Mouse (Mus musculus) G1E (cell line): ENCODE data around the gene Nhp2. TPM values are rescaled to one million over a fixed set of nuclear protein-coding genes. Genes with fewer than 3 reads are reported as not detected.

Source experiments
- ATAC-seq: 2 replicates; pipeline ENCODE4 v1.8.0; 2016; ENCODE audit warnings: mild to moderate bottlenecking; ENCODE audit not compliant: insufficient number of reproducible peaks, poor library complexity, low FRiP score, severe bottlenecking; ENCODE audit errors: extremely low read depth
- DNase-seq: peaks from one replicate; pipeline ENCODE4 v3.0.0; 2012; ENCODE audit warnings: low spot score
- H3K27me3 ChIP-seq: 2 replicates; pipeline ENCODE4 v1.6.1; 2012; ENCODE audit warnings: mild to moderate bottlenecking, low read length, inconsistent platforms; ENCODE audit not compliant: insufficient read depth
- H3K36me3 ChIP-seq: replicated peaks from 2 replicates; pipeline ENCODE3; 2012; ENCODE audit warnings: mild to moderate bottlenecking, inconsistent platforms
- H3K4me1 ChIP-seq: 2 replicates; pipeline ENCODE4 v1.6.1; 2012; ENCODE audit warnings: low read depth, low read length, inconsistent platforms, mixed read lengths; ENCODE audit not compliant: insufficient read depth
- H3K4me3 ChIP-seq: 2 replicates; pipeline ENCODE4 v1.5.1; 2012; ENCODE audit warnings: low read depth, mild to moderate bottlenecking, inconsistent platforms, low read length, moderate library complexity, mixed read lengths
- H3K9me3 ChIP-seq: replicated peaks from 2 replicates; pipeline ENCODE4 v1.6.1; 2012; ENCODE audit warnings: inconsistent platforms
- CTCF ChIP-seq: IDR thresholded peaks from 2 replicates; pipeline ENCODE4 v1.5.1; 2012; ENCODE audit warnings: low read depth, low read length, inconsistent platforms, mixed read lengths
- GATA1 ChIP-seq: IDR thresholded peaks from 2 replicates; pipeline ENCODE4 v1.6.1; 2012; ENCODE audit warnings: borderline replicate concordance, low read length, inconsistent platforms, mixed read lengths
- GATA2 ChIP-seq: IDR thresholded peaks from 2 replicates; pipeline ENCODE4 v1.6.1; 2012; ENCODE audit warnings: low read depth, low read length, inconsistent platforms, borderline replicate concordance
- POLR2AphosphoS5 ChIP-seq: IDR thresholded peaks from 2 replicates; pipeline ENCODE4 v1.6.1; 2012; ENCODE audit warnings: low read depth, low read length, inconsistent platforms; ENCODE audit not compliant: insufficient replicate concordance
- TAL1 ChIP-seq: conservative IDR thresholded peaks from 2 replicates; pipeline ENCODE4 v1.6.1; 2012; ENCODE audit warnings: low read depth, low read length, inconsistent platforms, mixed read lengths
- polyA plus RNA-seq: library from polyadenylated mRNA; stranded (reverse); fragments of >175 nt; gene quantifications from 2 replicates; pipeline ENCODE4 v1.2.3, GENCODE M21; 2012
- total RNA-seq, 2 experiments: library from RNA; stranded (forward) in 1 of 2; stranded (reverse) in 1 of 2; fragments of 200-1000 nt in 1 of 2; fragments of >200 nt in 1 of 2; fragmentation: Nextera tagmentation in 1 of 2; gene quantifications; 2 replicates each; pipeline ENCODE4 v1.2.3; 2014 to 2017

The Nhp2 gene
- total and polyA plus RNA-seq, 3 experiments, result 73.2 to 202 (median 139) TPM

- ATAC-seq, result no peak
- H3K4me3 ChIP-seq, result peak within 1 kb of the TSS; percentile 59; the same call in 1 of the 2 replicates
- no peak for TF ChIP-seq GATA1
- TF ChIP-seq POLR2AphosphoS5, result no peak
- TF ChIP-seq TAL1, result no peak
- TF ChIP-seq GATA2, result no peak
- TF ChIP-seq CTCF, result no peak
- peaks cover 9% of the 10 kb centered on the region for H3K9me3 ChIP-seq
- DNase-seq, result no peak
- peaks cover 75% of the 10 kb centered on the region for H3K27me3 ChIP-seq
- no peaks in the 10 kb centered on the region for H3K36me3 ChIP-seq
- peaks cover 16% of the 10 kb centered on the region for H3K4me1 ChIP-seq
Measured at GRCm38 (mm10) chr11:51650691-51651515, 31.4 kb downstream of the Nhp2 start, which contains the start of the genes N4bp3 and D930048N14Rik. TSS of gene N4bp3 (minus strand) at chr11:51650842. TSS of gene D930048N14Rik (plus strand) at chr11:51650954.

GRCm38 (mm10) chr11:51652889-51653418 lies 33.4 kb downstream of the Nhp2 start:
- ATAC-seq, result no peak
- peaks cover 79% of the 10 kb centered on the region for H3K27me3 ChIP-seq

GRCm38 (mm10) chr11:51653736-51654135 lies 34.2 kb downstream of the Nhp2 start:
- TF ChIP-seq CTCF, result no peak
- TF ChIP-seq POLR2AphosphoS5, result no peak
- TF ChIP-seq GATA2, result no peak
- TF ChIP-seq TAL1, result no peak
- no peak for TF ChIP-seq GATA1
- H3K4me3 ChIP-seq, result no peak overlapping the region; the same call in 1 of the 2 replicates
- DNase-seq, result no peak
- H3K4me1 ChIP-seq, result peaks cover 12% of the 10 kb centered on the region
- H3K9me3 ChIP-seq, result peaks cover 9% of the 10 kb centered on the region
- H3K36me3 ChIP-seq, result no peaks in the 10 kb centered on the region
- no peak for ATAC-seq
- peaks cover 81% of the 10 kb centered on the region for H3K27me3 ChIP-seq

More at GRCm38 (mm10) chr11:51652889-51653418, 33.4 kb downstream of the Nhp2 start:
- no peak overlapping the region for H3K4me3 ChIP-seq
- H3K4me1 ChIP-seq, result peaks cover 12% of the 10 kb centered on the region
- DNase-seq, result no peak
- no peaks in the 10 kb centered on the region for H3K36me3 ChIP-seq
- peaks cover 9% of the 10 kb centered on the region for H3K9me3 ChIP-seq
- no peak for TF ChIP-seq CTCF

- ATAC-seq (no peak), DNase-seq (no peak)
- Histone ChIP-seq H3K4me3 (no peak overlapping the region), H3K36me3 (no peaks in the 10 kb centered on the region), H3K27me3 (peaks cover 78% of the 10 kb centered on the region), H3K9me3 (peaks cover 9% of the 10 kb centered on the region), H3K4me1 (peaks cover 12% of the 10 kb centered on the region)
- TF ChIP-seq CTCF (no peak), GATA2 (no peak), GATA1 (no peak), TAL1 (no peak), POLR2AphosphoS5 (no peak)
Measured at GRCm38 (mm10) chr11:51654891-51655290, 35.4 kb downstream of the Nhp2 start.

- no peak for ATAC-seq
Measured at GRCm38 (mm10) chr11:51656798-51657521, 37.4 kb downstream of the Nhp2 start.

GRCm38 (mm10) chr11:51658291-51658690 lies 38.8 kb downstream of the Nhp2 start:
- no peaks in the 10 kb centered on the region for H3K9me3 ChIP-seq
- no peaks in the 10 kb centered on the region for H3K36me3 ChIP-seq
- peaks cover 4% of the 10 kb centered on the region; the same call in 1 of the 2 replicates for H3K4me1 ChIP-seq
- TF ChIP-seq TAL1 (no peak), GATA2 (no peak), POLR2AphosphoS5 (no peak), CTCF (no peak), GATA1 (no peak)
- DNase-seq, result no peak
- ATAC-seq, result no peak
- H3K4me3 ChIP-seq, result no peak overlapping the region
- H3K27me3 ChIP-seq, result peaks cover 74% of the 10 kb centered on the region

More at GRCm38 (mm10) chr11:51656798-51657521, 37.4 kb downstream of the Nhp2 start:
- Histone ChIP-seq H3K9me3 (no peaks in the 10 kb centered on the region), H3K4me3 (no peak overlapping the region), H3K4me1 (peaks cover 4% of the 10 kb centered on the region; the same call in 1 of the 2 replicates), H3K27me3 (peaks cover 76% of the 10 kb centered on the region), H3K36me3 (no peaks in the 10 kb centered on the region)
- TF ChIP-seq GATA1 (no peak), GATA2 (no peak), TAL1 (no peak), POLR2AphosphoS5 (no peak), CTCF (no peak)
- no peak for DNase-seq
